Mouse (Mus musculus) retina, postnatal 1 day (tissue): ENCODE data around the gene Boll.

Experiments
- DNase-seq: peaks from one replicate; pipeline ENCODE4 v3.0.0-alpha.2; 2012

Gene Boll

GRCm38 (mm10) chr1:55201850-55202752 is 161.2 kb downstream of the Boll start:
- DNase-seq, result no peak

DNA sequence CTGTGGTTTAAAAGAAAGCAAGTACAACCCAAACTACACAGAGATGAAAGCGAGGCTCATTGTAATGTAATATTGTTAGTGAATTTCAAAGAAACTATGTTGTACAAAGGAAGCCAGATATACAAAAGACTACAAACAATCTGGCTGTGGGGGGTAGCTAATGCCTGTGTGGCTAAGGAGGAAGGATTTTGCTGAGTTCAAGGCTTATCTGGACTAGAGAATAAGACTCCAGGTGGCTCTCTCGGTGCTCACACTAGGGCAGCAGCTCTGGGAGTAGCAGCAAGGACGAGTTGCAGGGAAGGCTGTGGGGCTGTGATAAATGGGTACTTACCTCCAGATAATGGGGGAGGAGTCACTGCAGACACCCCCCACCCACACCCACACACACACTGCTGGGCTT is 164.6 kb downstream of the Boll start:
- DNase-seq, result no peak
